Mouse (Mus musculus) left cerebral cortex, adult 18-20 months (tissue): Measurements from ENCODE around the gene Rad52. TPM values are rescaled to one million over a fixed set of nuclear protein-coding genes. Genes with fewer than 3 reads are reported as not detected.

Experiments used
- total RNA-seq, 2 experiments: library from RNA; stranded (reverse); gene quantifications; 2 replicates each; pipeline ENCODE4 v1.2.3; 2021

Rad52 gene
- total RNA-seq, 2 experiments from 2014 or later: 37.5 to 39.6 TPM

Other genes with a start within 250 kb of the Rad52 start
- 10 to 100 TPM; 43.5 to 45.8 TPM for gene Erc1, start 54.5 kb upstream of the Rad52 start, total RNA-seq
- 100 to 1,000 TPM; 181 to 196 TPM for gene Wnk1, start 136.0 kb downstream of the Rad52 start, total RNA-seq
- gene Ninj2, start 190.7 kb downstream of the Rad52 start, total RNA-seq: under 1 TPM; 0.42 to 0.63 TPM